Mouse (Mus musculus) hindbrain, embryonic 13.5 days (tissue): ENCODE measurements around the gene Dcbld2. TPM values are rescaled to one million over a fixed set of nuclear protein-coding genes. Genes with fewer than 3 reads are reported as not detected.
A peak's percentile ranks its signal among the peaks of the same experiment; 100 is the strongest.

Source experiments
- ATAC-seq: fragments of 200-750 bp; cut with Nextera tagmentation; 2 replicates; pipeline ENCODE4 v1.8.0; 2017; ENCODE audit warnings: moderate TSS enrichment; ENCODE audit not compliant: low FRiP score
- H3K27ac ChIP-seq: fragments of 300-500 bp; sonication (generic); 2 replicates; pipeline ENCODE4 v1.5.1; 2015; ENCODE audit warnings: inconsistent platforms, mild to moderate bottlenecking, moderate library complexity
- H3K27me3 ChIP-seq: fragments of 300-500 bp; sonication (generic); 2 replicates; pipeline ENCODE4 v1.6.1; 2015; ENCODE audit warnings: mild to moderate bottlenecking, inconsistent platforms
- H3K36me3 ChIP-seq: fragments of 300-500 bp; sonication (generic); 2 replicates; pipeline ENCODE4 v1.6.1; 2015; ENCODE audit warnings: mild to moderate bottlenecking, inconsistent platforms
- H3K4me1 ChIP-seq: fragments of 300-500 bp; sonication (generic); replicated peaks from 2 replicates; pipeline ENCODE4 v1.6.1; 2015; ENCODE audit warnings: inconsistent platforms
- H3K4me2 ChIP-seq: fragments of 300-500 bp; sonication (generic); 2 replicates; pipeline ENCODE4 v1.6.1; 2015; ENCODE audit warnings: inconsistent platforms, mild to moderate bottlenecking, moderate library complexity
- H3K4me3 ChIP-seq: fragments of 300-500 bp; sonication (generic); 2 replicates; pipeline ENCODE4 v1.5.1; 2015; ENCODE audit warnings: mild to moderate bottlenecking, inconsistent platforms
- H3K9ac ChIP-seq: fragments of 300-500 bp; sonication (generic); 2 replicates; pipeline ENCODE4 v1.6.1; 2015; ENCODE audit warnings: mild to moderate bottlenecking, inconsistent platforms
- H3K9me3 ChIP-seq: fragments of 300-500 bp; sonication (generic); 2 replicates; pipeline ENCODE4 v1.6.1; 2016; ENCODE audit warnings: inconsistent platforms
- WGBS: fragments of 180-500 bp; shearing (Covaris S2); methylation state at CpG from one replicate; pipeline ENCODE4 v1.1.7; 2015; 5-methylcytosine and 5-hydroxymethylcytosine counted together
- polyA plus RNA-seq: library from polyadenylated mRNA; unstranded; fragments of >200 nt; fragmentation: Nextera tagmentation; extraction: Ambion mirVana; gene quantifications from 2 replicates; pipeline ENCODE4 v1.2.1, GENCODE M21; 2015

Gene Dcbld2
- polyA plus RNA-seq, 1 experiment from 2014 or later = 5.0 TPM

- no peak overlapping the region for H3K27ac ChIP-seq
- 41% methylated on average over 6 of the region's 6 CpGs for WGBS
- H3K36me3 ChIP-seq = no peaks in the 10 kb centered on the region
- no peaks in the 10 kb centered on the region for H3K27me3 ChIP-seq
- no peak overlapping the region for H3K4me3 ChIP-seq
- peaks cover 6% of the 10 kb centered on the region; the same call in 1 of the 2 replicates for H3K4me1 ChIP-seq
- no peak overlapping the region for H3K9ac ChIP-seq
- no peak overlapping the region for H3K4me2 ChIP-seq
- no peaks in the 10 kb centered on the region for H3K9me3 ChIP-seq
- ATAC-seq = no peak
These were observed 93.6 kb downstream of the Dcbld2 start for GRCm38 (mm10) chr16:58501760-58502301.

GRCm38 (mm10) chr16:58502566-58502965 lies 94.3 kb downstream of the Dcbld2 start:
- Histone ChIP-seq H3K27ac (no peak overlapping the region), H3K36me3 (no peaks in the 10 kb centered on the region), H3K9me3 (no peaks in the 10 kb centered on the region), H3K9ac (no peak overlapping the region), H3K4me3 (no peak overlapping the region), H3K27me3 (no peaks in the 10 kb centered on the region), H3K4me2 (no peak overlapping the region), H3K4me1 (peaks cover 6% of the 10 kb centered on the region; the same call in 1 of the 2 replicates)
- no peak for ATAC-seq
- WGBS = 77% methylated on average over 6 of the region's 6 CpGs

GRCm38 (mm10) chr16:58504945-58505344 lies 96.7 kb downstream of the Dcbld2 start:
- H3K9ac ChIP-seq = no peak overlapping the region
- ATAC-seq = no peak
- no peak overlapping the region for H3K4me3 ChIP-seq
- no peaks in the 10 kb centered on the region for H3K4me1 ChIP-seq
- H3K27me3 ChIP-seq = no peaks in the 10 kb centered on the region
- no peak overlapping the region for H3K4me2 ChIP-seq
- H3K36me3 ChIP-seq = no peaks in the 10 kb centered on the region
- H3K9me3 ChIP-seq = no peaks in the 10 kb centered on the region
- no peak overlapping the region for H3K27ac ChIP-seq

GRCm38 (mm10) chr16:58512181-58512761 lies 104.0 kb downstream of the Dcbld2 start:
- 42% methylated on average over 9 of the region's 9 CpGs for WGBS
- Histone ChIP-seq H3K27ac (peak overlapping the region; percentile 45; the same call in 1 of the 2 replicates), H3K36me3 (no peaks in the 10 kb centered on the region), H3K27me3 (no peaks in the 10 kb centered on the region), H3K4me2 (0 out of 2 replicates have a peak overlapping the region, but pooled peaks have one; percentile 15), H3K9me3 (no peaks in the 10 kb centered on the region), H3K4me1 (peaks cover 13% of the 10 kb centered on the region), H3K4me3 (no peak overlapping the region), H3K9ac (no peak overlapping the region)
- peak; percentile 66 for ATAC-seq

- ATAC-seq = peak; percentile 66
- peak overlapping the region; percentile 45 for H3K27ac ChIP-seq
These were observed 104.6 kb downstream of the Dcbld2 start for GRCm38 (mm10) chr16:58512887-58513286.

GRCm38 (mm10) chr16:58513755-58514154 lies 105.5 kb downstream of the Dcbld2 start:
- Histone ChIP-seq H3K27me3 (no peaks in the 10 kb centered on the region), H3K9me3 (no peaks in the 10 kb centered on the region), H3K4me2 (no peak overlapping the region), H3K9ac (no peak overlapping the region), H3K4me3 (no peak overlapping the region), H3K36me3 (no peaks in the 10 kb centered on the region), H3K4me1 (peaks cover 13% of the 10 kb centered on the region), H3K27ac (peak overlapping the region; percentile 30; the same call in 1 of the 2 replicates)
- WGBS = 35% methylated on average over 6 of the region's 6 CpGs
- ATAC-seq = no peak

More at GRCm38 (mm10) chr16:58512887-58513286, 104.6 kb downstream of the Dcbld2 start:
- Histone ChIP-seq H3K4me1 (peaks cover 13% of the 10 kb centered on the region), H3K36me3 (no peaks in the 10 kb centered on the region), H3K27me3 (no peaks in the 10 kb centered on the region), H3K9me3 (no peaks in the 10 kb centered on the region), H3K4me2 (no peak overlapping the region), H3K9ac (no peak overlapping the region), H3K4me3 (no peak overlapping the region)
- WGBS = 32% methylated on average over 3 of the region's 3 CpGs

- Histone ChIP-seq H3K4me1 (peaks cover 13% of the 10 kb centered on the region), H3K36me3 (no peaks in the 10 kb centered on the region), H3K4me2 (no peak overlapping the region), H3K9ac (no peak overlapping the region), H3K27ac (no peak overlapping the region), H3K27me3 (no peaks in the 10 kb centered on the region), H3K9me3 (no peaks in the 10 kb centered on the region), H3K4me3 (no peak overlapping the region)
- no peak for ATAC-seq
- 91% methylated on average over 9 of the region's 9 CpGs for WGBS
These were observed 106.3 kb downstream of the Dcbld2 start for GRCm38 (mm10) chr16:58514565-58514964.

- Histone ChIP-seq H3K36me3 (no peaks in the 10 kb centered on the region), H3K9me3 (no peaks in the 10 kb centered on the region), H3K4me3 (no peak overlapping the region), H3K27me3 (peaks cover 6% of the 10 kb centered on the region), H3K27ac (no peak overlapping the region), H3K4me2 (no peak overlapping the region), H3K4me1 (peaks cover 13% of the 10 kb centered on the region), H3K9ac (no peak overlapping the region)
- WGBS = 91% methylated on average over 2 of the region's 2 CpGs
- ATAC-seq = no peak
These were observed 107.9 kb downstream of the Dcbld2 start for GRCm38 (mm10) chr16:58516161-58516560.

GRCm38 (mm10) chr16:58516960-58517798 lies 108.9 kb downstream of the Dcbld2 start:
- H3K27ac ChIP-seq = no peak overlapping the region
- 90% methylated on average over 7 of the region's 7 CpGs for WGBS
- H3K4me1 ChIP-seq = peaks cover 15% of the 10 kb centered on the region
- no peak overlapping the region for H3K4me2 ChIP-seq
- no peaks in the 10 kb centered on the region for H3K36me3 ChIP-seq
- ATAC-seq = no peak
- H3K4me3 ChIP-seq = no peak overlapping the region
- peaks cover 15% of the 10 kb centered on the region for H3K27me3 ChIP-seq
- no peaks in the 10 kb centered on the region for H3K9me3 ChIP-seq
- no peak overlapping the region for H3K9ac ChIP-seq

Other genes starting within 250 kb of the Dcbld2 start
- 9.5 and 12.7 TPM in 2 replicates for gene St3gal6, start 115.8 kb downstream of the Dcbld2 start, polyA plus RNA-seq
- gene Gm813, start 208.5 kb downstream of the Dcbld2 start, polyA plus RNA-seq = not detected in 2 replicates
- not detected in 2 replicates for gene E330017A01Rik, start 230.3 kb downstream of the Dcbld2 start, polyA plus RNA-seq